Mouse (Mus musculus) lung, adult 18-20 months (tissue): ENCODE data around the gene Supt3.

Experiments
- DNase-seq, 2 experiments: peaks; one replicate each; pipeline ENCODE4 v3.0.0; 2022; ENCODE audit warnings: mixed read lengths in 2 of 2

The Supt3 gene

GRCm38 (mm10) chr17:45136491-45136890 is 359.5 kb downstream of the Supt3 start:
- no peak for DNase-seq

- no peak for DNase-seq
Measured at GRCm38 (mm10) chr17:45143043-45143442, 366.1 kb downstream of the Supt3 start.

GRCm38 (mm10) chr17:45144656-45145055 is 367.7 kb downstream of the Supt3 start:
- DNase-seq: no peak

- DNase-seq: no peak
Measured at GRCm38 (mm10) chr17:45151312-45151929, 374.5 kb downstream of the Supt3 start.

- DNase-seq: no peak
Measured at GRCm38 (mm10) chr17:45153721-45154120, 376.8 kb downstream of the Supt3 start.

GRCm38 (mm10) chr17:45158171-45158691 is 381.3 kb downstream of the Supt3 start:
- DNase-seq: no peak

GRCm38 (mm10) chr17:45160651-45161050 is 383.7 kb downstream of the Supt3 start:
- DNase-seq: no peak

- no peak for DNase-seq
Measured at GRCm38 (mm10) chr17:45165741-45166140, 388.8 kb downstream of the Supt3 start.
